Mouse (Mus musculus): Measurements from ENCODE around the gene Pycard.

Gene Pycard

GRCm38 (mm10) chr7:127942097-127942496 lies 51.6 kb downstream of the Pycard start:
- DNase-seq (ENCODE audit: low read depth, low spot score): peak; percentile 49
